Mouse (Mus musculus) v-Abl transformed pro-B cells (cell line): Measurements from ENCODE around the gene Olfr1336.
"Not testable (repeated sequence)": the region's sequence is repeated elsewhere in the genome, so short reads cannot be mapped to it uniquely, and the experiment has no call there.

Experiments used
- in situ Hi-C, 2 experiments: fragments of 400-800 bp; cut with MboI; formaldehyde crosslinking; loops; one replicate each; pipeline ENCODE4 v1.15.1; 2025; ENCODE audit not compliant: unreplicated experiment in 2 of 2

The Olfr1336 gene

GRCm38 (mm10) chr7:6455868-6456267 is at the start of gene Olfr1336:
TSS of gene Olfr1336 (plus strand) at chr7:6456168.
- in situ Hi-C loops, result no loop called here

GRCm38 (mm10) chr7:6410043-6410442 is 45.9 kb upstream of the Olfr1336 start, which contains the start of gene Gm20715:
TSS of gene Gm20715 (plus strand) at chr7:6410277.
- in situ Hi-C loops, result no loop called here

GRCm38 (mm10) chr7:6414626-6415441 is 41.1 kb upstream of the Olfr1336 start:
- in situ Hi-C loops, result no loop called here

- in situ Hi-C loops, result no loop called here
These were observed 40.6 kb upstream of the Olfr1336 start for GRCm38 (mm10) chr7:6415442-6415787.

- in situ Hi-C loops, result no loop called here
These were observed 36.1 kb upstream of the Olfr1336 start for GRCm38 (mm10) chr7:6419894-6420293.

GRCm38 (mm10) chr7:6429381-6429780 is 26.6 kb upstream of the Olfr1336 start:
- in situ Hi-C loops, result loop anchor here in 1 of 2 experiments (5.0 kb wide), 1 partner anchor 72 kb away; no protein-coding TSS in a partner anchor

GRCm38 (mm10) chr7:6430342-6430741 is 25.6 kb upstream of the Olfr1336 start:
- in situ Hi-C loops, result no loop called here

- in situ Hi-C loops, result no loop called here
These were observed 17.6 kb upstream of the Olfr1336 start, which contains the start of gene Olfr1344 for GRCm38 (mm10) chr7:6438388-6438787. TSS of gene Olfr1344 (plus strand) at chr7:6438688.

- in situ Hi-C loops, result no loop called here
These were observed 14.8 kb upstream of the Olfr1336 start for GRCm38 (mm10) chr7:6441173-6441572.

GRCm38 (mm10) chr7:6447771-6448170 is 8.2 kb upstream of the Olfr1336 start:
- in situ Hi-C loops, result no loop called here

- in situ Hi-C loops, result no loop called here
These were observed 431 bp downstream of the Olfr1336 start for GRCm38 (mm10) chr7:6456399-6456798.

GRCm38 (mm10) chr7:6466951-6467350 is 11.0 kb downstream of the Olfr1336 start, which contains the start of gene Olfr1346:
TSS of gene Olfr1346 (plus strand) at chr7:6467101.
- in situ Hi-C loops, result no loop called here

- in situ Hi-C loops, result not testable (repeated sequence)
These were observed 21.7 kb downstream of the Olfr1336 start for GRCm38 (mm10) chr7:6477633-6478032.

GRCm38 (mm10) chr7:6486841-6487240 is 30.9 kb downstream of the Olfr1336 start, which contains the start of gene Olfr5:
TSS of gene Olfr5 (minus strand) at chr7:6486941.
- in situ Hi-C loops, result no loop called here

- in situ Hi-C loops, result no loop called here
These were observed 43.7 kb downstream of the Olfr1336 start, which contains the start of gene Olfr1347 for GRCm38 (mm10) chr7:6499655-6500054. TSS of gene Olfr1347 (minus strand) at chr7:6499755.

GRCm38 (mm10) chr7:6508648-6509047 is 52.7 kb downstream of the Olfr1336 start, which contains the start of gene Olfr1348:
TSS of gene Olfr1348 (minus strand) at chr7:6508748.
- in situ Hi-C loops, result no loop called here
